Mouse (Mus musculus): ENCODE data around the gene Tulp1. TPM values are rescaled to one million over a fixed set of nuclear protein-coding genes. Genes with fewer than 3 reads are reported as not detected.
A peak's percentile ranks its signal among the peaks of the same experiment; 100 is the strongest.

Tulp1 gene
- polyA plus RNA-seq, 1 experiment = 0.27 TPM

DNA sequence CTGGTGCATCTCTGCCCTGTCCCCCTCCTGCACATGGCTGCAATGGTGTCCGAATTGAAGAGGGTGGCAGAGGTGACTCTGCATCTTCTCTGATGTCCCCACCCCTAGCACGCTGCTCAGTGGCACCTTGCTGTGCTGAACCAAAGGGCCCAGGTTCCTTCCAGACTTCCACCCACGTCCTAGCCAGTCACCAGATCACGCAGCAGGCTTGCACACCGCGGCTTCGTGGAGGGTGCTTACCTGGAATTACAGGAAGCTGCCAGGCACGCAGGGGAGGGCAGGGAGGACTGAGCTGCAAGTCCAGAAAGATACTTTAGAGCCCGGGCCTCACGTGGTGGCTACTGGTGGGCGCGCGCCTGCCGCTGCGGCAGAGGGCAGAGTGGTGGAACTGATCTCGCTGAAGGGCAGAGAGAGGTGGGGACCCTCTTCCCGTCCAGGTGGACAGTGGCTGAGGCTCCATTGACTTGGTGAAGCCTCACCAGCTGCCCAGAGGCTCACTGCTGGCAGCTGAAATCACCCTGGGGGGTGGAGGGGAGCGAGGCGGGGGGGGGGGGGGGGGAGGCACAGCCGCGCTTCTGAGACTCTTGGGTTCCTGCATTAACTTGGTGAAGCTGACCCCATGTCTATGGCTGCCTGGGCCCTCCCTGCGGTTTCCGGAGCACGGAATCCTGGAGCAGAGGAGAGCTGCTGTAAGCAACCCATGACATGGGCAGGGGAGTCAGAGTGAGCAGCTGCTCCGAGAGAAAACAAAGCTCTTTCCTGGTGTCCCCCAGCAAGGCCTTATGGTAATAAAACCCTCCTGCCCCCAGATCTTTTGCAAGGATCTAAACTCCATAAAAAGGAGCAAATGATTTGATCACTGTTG, 26.8 kb upstream of the Tulp1 start:
- no peak overlapping the region for H3ac ChIP-seq (ENCODE audit: control insufficient read depth, insufficient read length, low read depth)
- H3K79me2 ChIP-seq (ENCODE audit: control insufficient read depth, insufficient read depth) = no peaks in the 10 kb centered on the region
- H3K36me3 ChIP-seq (ENCODE audit: control insufficient read depth, insufficient read depth) = no peaks in the 10 kb centered on the region
- H3K27me3 ChIP-seq (ENCODE audit: control insufficient read depth, insufficient read depth, insufficient read length) = no peaks in the 10 kb centered on the region
- no peak overlapping the region for H3K4me3 ChIP-seq (ENCODE audit: insufficient read depth, poor library complexity, severe bottlenecking)
- H3K79me3 ChIP-seq (ENCODE audit: low read depth) = no peaks in the 10 kb centered on the region
- no peak for TF ChIP-seq CTCF (IDR thresholded peaks at IDR 0.05; ENCODE audit: control insufficient read depth, insufficient read depth, insufficient read length)
- TF ChIP-seq MYOG (IDR thresholded peaks at IDR 0.05; ENCODE audit: control insufficient read depth, extremely low read depth, insufficient read length) = no peak
- TF ChIP-seq USF1 (IDR thresholded peaks at IDR 0.05; ENCODE audit: low read depth) = no peak
- TF ChIP-seq CEBPB (IDR thresholded peaks at IDR 0.05; ENCODE audit: low read depth) = no peak
- no peak for TF ChIP-seq MAX (IDR thresholded peaks at IDR 0.05)
- TF ChIP-seq FOSL1 (IDR thresholded peaks at IDR 0.05; ENCODE audit: insufficient read depth, low read length, poor library complexity, severe bottlenecking) = no peak
- TF ChIP-seq MYOD1 (IDR thresholded peaks at IDR 0.05; ENCODE audit: control insufficient read depth, insufficient read length, low read depth) = no peak

DNA sequence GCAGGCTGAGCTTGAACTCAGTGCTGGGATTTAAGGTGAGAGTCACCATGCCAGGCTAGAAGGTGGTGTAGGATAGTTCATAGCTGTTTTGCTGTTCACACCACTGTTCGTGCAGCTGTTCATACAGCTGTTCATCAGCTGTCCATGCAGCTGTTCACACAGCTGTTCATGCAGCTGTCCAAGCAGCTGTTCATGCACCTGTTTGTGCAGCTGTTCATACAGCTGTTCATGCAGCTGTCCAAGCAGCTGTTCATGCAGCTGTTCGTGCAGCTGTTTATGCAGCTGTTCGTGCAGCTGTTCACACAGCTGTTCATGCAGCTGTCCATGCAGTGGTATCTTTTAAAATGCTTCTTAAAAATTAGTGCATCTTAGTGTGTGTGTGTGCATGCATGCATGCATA, 23.5 kb upstream of the Tulp1 start:
- no peaks in the 10 kb centered on the region for H3K27me3 ChIP-seq (ENCODE audit: control insufficient read depth, insufficient read depth, insufficient read length)
- H3ac ChIP-seq (ENCODE audit: control insufficient read depth, insufficient read length, low read depth) = no peak overlapping the region
- H3K4me3 ChIP-seq (ENCODE audit: insufficient read depth, poor library complexity, severe bottlenecking) = no peak overlapping the region
- TF ChIP-seq MYOD1 (IDR thresholded peaks at IDR 0.05; ENCODE audit: control insufficient read depth, insufficient read length, low read depth) = peak; percentile 99
- no peak for TF ChIP-seq FOSL1 (IDR thresholded peaks at IDR 0.05; ENCODE audit: insufficient read depth, low read length, poor library complexity, severe bottlenecking)
- H3K79me2 ChIP-seq (ENCODE audit: control insufficient read depth, insufficient read depth) = no peaks in the 10 kb centered on the region
- H3K36me3 ChIP-seq (ENCODE audit: control insufficient read depth, insufficient read depth) = no peaks in the 10 kb centered on the region
- no peaks in the 10 kb centered on the region for H3K79me3 ChIP-seq (ENCODE audit: low read depth)

DNA sequence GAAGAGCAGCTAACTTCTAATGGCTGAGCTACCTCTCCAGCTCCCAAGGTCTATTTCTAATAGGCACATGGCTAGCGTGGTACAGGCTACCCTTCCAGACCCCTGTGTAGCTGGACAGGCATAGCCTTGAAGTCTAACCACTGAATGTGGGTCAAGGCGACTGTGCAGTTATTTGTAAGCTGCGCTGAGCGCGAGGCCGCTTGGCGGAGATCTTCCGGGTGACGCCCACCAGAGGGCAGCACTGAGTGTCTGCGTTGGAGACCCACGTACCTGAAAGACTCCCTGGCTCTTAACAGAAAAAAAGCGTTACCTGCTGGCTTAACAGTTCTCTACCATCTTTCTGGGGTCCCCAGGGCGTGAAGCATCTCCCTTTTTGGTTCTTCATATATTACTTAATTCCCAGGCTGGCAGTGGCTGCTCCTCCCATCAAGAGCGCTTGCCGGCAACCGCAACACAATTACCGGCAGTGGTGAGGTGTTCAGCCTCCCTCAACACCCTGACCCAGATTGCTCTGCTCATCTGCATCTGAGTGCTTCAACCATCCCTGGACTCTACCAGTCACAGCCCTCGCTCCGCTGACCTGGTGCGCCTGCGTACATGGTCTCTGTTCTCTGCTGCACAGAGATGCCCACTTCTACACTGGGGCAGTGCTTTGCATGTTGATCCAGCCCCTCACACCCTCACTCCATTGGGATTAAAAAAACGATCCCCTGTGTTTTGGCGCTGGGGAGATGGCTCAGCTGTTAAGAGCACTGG, 21.3 kb upstream of the Tulp1 start:
- Histone ChIP-seq H3K36me3 (ENCODE audit: control insufficient read depth, insufficient read depth) (no peaks in the 10 kb centered on the region), H3K79me3 (ENCODE audit: low read depth) (no peaks in the 10 kb centered on the region), H3K27me3 (ENCODE audit: control insufficient read depth, insufficient read depth, insufficient read length) (no peaks in the 10 kb centered on the region), H3K79me2 (ENCODE audit: control insufficient read depth, insufficient read depth) (no peaks in the 10 kb centered on the region), H3K4me3 (ENCODE audit: insufficient read depth, poor library complexity, severe bottlenecking) (no peak overlapping the region), H3ac (ENCODE audit: control insufficient read depth, insufficient read length, low read depth) (no peak overlapping the region)
- TF ChIP-seq CEBPB (IDR thresholded peaks at IDR 0.05; ENCODE audit: low read depth) (no peak), CTCF (IDR thresholded peaks at IDR 0.05; ENCODE audit: control insufficient read depth, insufficient read depth, insufficient read length) (peak; percentile 63), MAX (IDR thresholded peaks at IDR 0.05) (no peak)

DNA sequence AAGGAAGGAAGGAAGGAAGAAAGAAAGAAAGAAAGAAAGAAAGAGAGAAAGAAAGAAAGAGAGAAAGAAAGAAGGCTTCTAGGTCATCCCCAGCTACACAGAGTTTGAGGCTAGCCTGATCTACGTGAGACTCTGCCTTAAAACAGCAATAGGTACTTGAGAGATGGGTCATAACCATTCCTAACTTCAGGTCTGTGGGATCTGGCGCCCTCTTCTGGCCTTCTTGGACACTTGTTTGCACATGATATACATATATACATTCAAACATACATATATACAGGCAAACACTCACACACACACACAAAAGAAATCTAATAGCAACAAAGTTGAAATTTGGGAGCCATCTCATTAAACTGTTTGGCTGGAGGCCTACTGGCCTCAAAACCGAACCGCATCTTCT, 19.3 kb upstream of the Tulp1 start:
- H3K79me3 ChIP-seq (ENCODE audit: low read depth) = no peaks in the 10 kb centered on the region
- no peaks in the 10 kb centered on the region for H3K27me3 ChIP-seq (ENCODE audit: control insufficient read depth, insufficient read depth, insufficient read length)
- H3K36me3 ChIP-seq (ENCODE audit: control insufficient read depth, insufficient read depth) = no peaks in the 10 kb centered on the region

DNA sequence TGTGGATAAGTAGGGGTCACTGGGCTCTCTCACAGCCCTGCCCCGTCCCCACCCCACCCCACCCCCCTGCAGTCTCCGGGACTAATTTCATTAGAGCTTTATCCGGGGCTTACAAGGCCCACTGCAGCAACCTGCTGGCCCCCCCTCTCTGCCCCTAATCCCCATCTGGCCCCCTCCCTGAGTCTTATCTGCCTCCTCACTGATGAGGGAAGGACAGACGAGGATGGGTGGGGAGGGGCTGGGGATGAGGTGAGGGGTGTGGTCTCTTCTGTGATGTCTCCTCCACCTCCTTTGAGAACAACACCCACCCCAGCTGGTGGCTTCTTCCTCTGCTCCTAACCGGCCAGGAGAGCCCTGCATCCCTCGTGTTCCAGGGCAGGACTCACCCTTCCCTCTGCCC, 15.2 kb upstream of the Tulp1 start:
- H3K27me3 ChIP-seq (ENCODE audit: control insufficient read depth, insufficient read depth, insufficient read length) = no peaks in the 10 kb centered on the region

More for the DNA sequence above, 19.3 kb upstream of the Tulp1 start:
- no peaks in the 10 kb centered on the region for H3K79me2 ChIP-seq (ENCODE audit: control insufficient read depth, insufficient read depth)
- no peak overlapping the region for H3K4me3 ChIP-seq (ENCODE audit: insufficient read depth, poor library complexity, severe bottlenecking)
- TF ChIP-seq MYOD1 (IDR thresholded peaks at IDR 0.05; ENCODE audit: control insufficient read depth, insufficient read length, low read depth) = no peak
- TF ChIP-seq USF1 (IDR thresholded peaks at IDR 0.05; ENCODE audit: low read depth) = no peak
- TF ChIP-seq CTCF (IDR thresholded peaks at IDR 0.05; ENCODE audit: control insufficient read depth, insufficient read depth, insufficient read length) = no peak
- no peak for TF ChIP-seq MYOG (IDR thresholded peaks at IDR 0.05; ENCODE audit: control insufficient read depth, extremely low read depth, insufficient read length)
- no peak for TF ChIP-seq FOSL1 (IDR thresholded peaks at IDR 0.05; ENCODE audit: insufficient read depth, low read length, poor library complexity, severe bottlenecking)
- TF ChIP-seq MAX (IDR thresholded peaks at IDR 0.05) = no peak
- no peak for TF ChIP-seq CEBPB (IDR thresholded peaks at IDR 0.05; ENCODE audit: low read depth)
- no peak overlapping the region for H3ac ChIP-seq (ENCODE audit: control insufficient read depth, insufficient read length, low read depth)

More for the DNA sequence above, 15.2 kb upstream of the Tulp1 start:
- no peaks in the 10 kb centered on the region for H3K79me2 ChIP-seq (ENCODE audit: control insufficient read depth, insufficient read depth)
- H3ac ChIP-seq (ENCODE audit: control insufficient read depth, insufficient read length, low read depth) = no peak overlapping the region
- no peak for TF ChIP-seq MYOD1 (IDR thresholded peaks at IDR 0.05; ENCODE audit: control insufficient read depth, insufficient read length, low read depth)
- TF ChIP-seq FOSL1 (IDR thresholded peaks at IDR 0.05; ENCODE audit: insufficient read depth, low read length, poor library complexity, severe bottlenecking) = no peak
- no peak for TF ChIP-seq MYOG (IDR thresholded peaks at IDR 0.05; ENCODE audit: control insufficient read depth, extremely low read depth, insufficient read length)
- no peak for TF ChIP-seq CTCF (IDR thresholded peaks at IDR 0.05; ENCODE audit: control insufficient read depth, insufficient read depth, insufficient read length)
- TF ChIP-seq USF1 (IDR thresholded peaks at IDR 0.05; ENCODE audit: low read depth) = no peak
- no peak for TF ChIP-seq CEBPB (IDR thresholded peaks at IDR 0.05; ENCODE audit: low read depth)
- TF ChIP-seq MAX (IDR thresholded peaks at IDR 0.05) = no peak
- no peak overlapping the region for H3K4me3 ChIP-seq (ENCODE audit: insufficient read depth, poor library complexity, severe bottlenecking)
- no peaks in the 10 kb centered on the region for H3K36me3 ChIP-seq (ENCODE audit: control insufficient read depth, insufficient read depth)
- no peaks in the 10 kb centered on the region for H3K79me3 ChIP-seq (ENCODE audit: low read depth)
